Mouse (Mus musculus) cerebellum, adult 9-10 months (tissue): ENCODE data around the gene Ndufv2.

Experiments used
- DNase-seq: peaks from one replicate; pipeline ENCODE4 v3.0.0; 2022

Gene Ndufv2

DNA sequence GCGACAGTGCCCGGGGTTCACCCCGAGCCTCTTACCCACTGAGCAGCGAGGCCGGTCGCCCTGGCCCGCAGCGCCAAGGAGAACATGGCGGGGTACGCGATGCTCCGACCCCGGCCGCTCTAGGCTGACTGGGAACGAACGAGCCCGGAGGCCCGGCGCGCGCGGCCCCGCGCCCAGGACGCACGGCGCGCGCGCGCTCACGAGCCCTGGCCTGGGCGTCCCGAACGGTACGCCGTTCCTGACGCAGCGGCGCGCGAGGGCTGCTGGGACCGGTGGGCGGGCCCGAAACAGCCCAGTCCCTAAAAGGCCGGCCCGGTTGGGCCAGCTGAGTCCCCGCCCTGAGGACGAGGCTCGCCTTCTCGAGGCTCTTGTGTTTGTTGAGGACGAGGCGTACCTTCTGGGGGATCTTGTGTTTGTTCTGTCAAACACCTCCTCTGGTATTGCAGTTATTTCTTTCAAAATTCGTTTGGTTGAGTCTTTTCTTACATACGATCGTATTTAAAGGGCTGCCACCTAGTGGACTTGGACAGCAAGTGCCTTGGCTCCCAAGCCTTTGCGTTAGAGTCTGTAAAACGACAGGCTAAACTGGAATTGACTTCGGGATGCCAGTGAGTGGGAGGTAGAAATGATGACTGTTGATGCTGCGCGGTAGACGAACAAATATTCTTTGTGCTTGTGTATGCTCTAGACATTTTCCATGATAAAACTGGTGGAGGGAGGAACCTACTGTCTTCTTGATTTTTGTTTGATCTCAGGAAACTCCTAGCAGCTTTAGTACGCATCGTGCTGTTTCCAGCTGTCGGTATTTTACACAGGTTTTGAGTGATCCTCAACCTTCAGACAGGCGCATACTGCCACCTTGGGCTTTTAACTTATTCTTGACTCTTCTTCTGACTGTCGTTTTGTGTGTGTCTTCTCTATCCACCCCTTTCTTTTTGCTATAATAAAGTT, at the start of gene Ndufv2:
Gene Ndufv2, minus strand, starts transcription at position 180 of the 951 bp plus-strand sequence.
- DNase-seq, result peak; percentile 91

DNA sequence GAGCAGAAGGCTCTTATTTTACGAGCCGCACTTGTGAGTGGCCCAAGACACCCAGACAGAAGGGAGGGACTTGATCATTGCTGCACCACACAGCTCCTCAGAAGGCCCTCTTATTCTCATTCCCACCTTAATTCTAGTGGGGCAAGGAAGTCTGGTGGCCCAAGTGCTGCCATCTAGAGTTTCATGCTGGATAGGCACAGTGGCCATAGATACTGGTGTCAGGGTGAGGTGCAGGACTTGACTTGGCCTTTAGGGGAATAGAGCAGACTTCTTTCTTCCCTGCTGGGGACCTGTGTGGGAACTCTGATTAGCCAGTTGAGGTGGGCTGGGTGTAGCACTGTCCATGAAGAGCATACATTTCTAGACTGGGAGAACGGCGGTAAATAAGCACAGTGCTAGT, 29.9 kb upstream of the Ndufv2 start:
- DNase-seq, result no peak

GRCm38 (mm10) chr17:66130371-66130770, 29.0 kb upstream of the Ndufv2 start:
- no peak for DNase-seq

- DNase-seq, result no peak
These were observed 23.9 kb upstream of the Ndufv2 start for GRCm38 (mm10) chr17:66125211-66125610.

- DNase-seq, result peak; percentile 15
These were observed 22.7 kb upstream of the Ndufv2 start for GRCm38 (mm10) chr17:66123816-66124610.

DNA sequence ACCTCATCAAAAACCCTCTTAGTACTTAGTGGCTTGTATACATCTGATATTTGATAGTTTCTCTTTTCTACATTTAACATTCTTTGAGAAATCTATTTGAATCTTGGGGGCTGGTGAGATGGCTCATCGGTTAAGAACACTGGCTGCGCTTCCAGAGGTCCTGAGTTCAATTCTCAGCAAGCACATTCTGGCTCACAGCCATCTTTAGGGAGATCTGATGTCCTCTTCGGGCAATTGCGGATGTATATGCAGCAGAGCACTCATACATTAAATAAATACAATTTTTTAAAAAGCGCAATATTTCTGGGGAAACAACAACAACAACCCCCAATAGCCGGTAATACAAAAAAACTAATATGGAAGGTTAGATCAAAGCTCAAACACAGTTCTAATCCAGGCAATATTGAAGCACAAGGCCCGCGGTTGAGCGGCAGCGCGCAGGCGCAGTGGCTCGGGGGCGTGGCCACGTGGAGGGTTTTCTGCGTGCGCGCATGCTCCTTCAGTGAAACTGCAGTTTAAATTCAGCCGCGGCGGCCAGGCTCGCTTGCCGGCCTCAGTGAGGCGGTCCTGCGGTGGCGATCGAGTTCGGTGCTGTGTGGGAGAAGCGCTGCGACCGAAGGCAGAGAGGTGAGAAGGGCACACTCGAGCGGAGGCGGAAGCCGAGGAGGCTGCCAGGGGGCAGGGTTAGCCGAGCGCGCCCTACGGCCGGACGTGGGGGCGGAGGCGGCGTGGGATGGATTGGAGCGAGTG, 21.9 kb upstream of the Ndufv2 start, which contains the start of gene Ddx11:
Gene Ddx11, plus strand, starts transcription at position 455 of the 750 bp plus-strand sequence.
- DNase-seq, result peak; percentile 92

DNA sequence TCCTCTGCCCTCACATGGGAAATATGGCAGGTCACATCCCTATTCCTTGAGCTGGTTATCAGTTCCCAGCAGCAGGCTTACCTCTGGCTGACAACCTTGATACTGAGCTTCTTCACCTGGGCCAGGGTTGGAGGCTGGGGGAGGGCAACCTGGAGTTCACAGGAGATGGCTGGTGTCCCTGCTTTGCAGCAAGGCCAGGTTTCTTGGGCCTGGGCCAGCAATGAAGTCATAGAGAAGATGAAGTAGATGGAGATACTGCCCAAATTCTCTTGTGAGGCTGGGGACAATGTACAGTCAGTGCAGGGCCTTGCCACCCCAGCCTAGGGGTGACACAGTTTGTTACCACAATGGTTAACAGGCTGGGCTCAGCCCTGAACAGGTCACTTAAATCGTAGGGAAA, 19.3 kb upstream of the Ndufv2 start:
- no peak for DNase-seq

- DNase-seq, result no peak
These were observed 17.6 kb upstream of the Ndufv2 start for GRCm38 (mm10) chr17:66118991-66119390.

GRCm38 (mm10) chr17:66112166-66112565, 10.8 kb upstream of the Ndufv2 start:
- DNase-seq, result no peak

DNA sequence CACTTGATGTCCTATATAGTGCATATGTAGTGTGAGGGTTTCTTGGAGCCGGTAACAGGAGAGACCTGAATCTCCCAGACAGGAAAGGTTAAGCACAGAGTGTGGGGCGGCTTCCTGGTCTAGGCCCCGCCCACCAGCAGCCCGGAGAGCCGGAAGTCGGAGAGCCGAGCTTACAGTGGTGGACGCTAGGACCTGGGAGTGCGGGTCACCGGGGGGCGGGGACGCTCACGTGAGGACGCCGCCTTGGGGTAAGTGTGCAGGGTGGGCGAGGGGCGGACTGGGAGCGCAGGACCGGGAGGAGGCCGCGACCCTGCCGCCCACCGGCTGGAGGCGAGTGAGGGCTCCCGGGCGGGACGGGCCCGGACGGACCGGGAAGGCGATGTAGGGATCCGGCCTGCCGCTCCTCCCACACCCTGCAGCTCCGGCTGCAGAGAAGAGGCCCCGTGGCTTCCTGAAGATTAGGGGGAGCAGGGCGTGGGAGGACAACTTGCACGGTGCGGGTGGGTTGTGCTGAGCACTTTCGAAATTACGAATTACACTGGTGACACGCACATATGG, 10.1 kb upstream of the Ndufv2 start, which contains the start of gene Washc1:
Gene Washc1, plus strand, starts transcription at position 144 of the 558 bp plus-strand sequence.
- DNase-seq, result peak; percentile 83

DNA sequence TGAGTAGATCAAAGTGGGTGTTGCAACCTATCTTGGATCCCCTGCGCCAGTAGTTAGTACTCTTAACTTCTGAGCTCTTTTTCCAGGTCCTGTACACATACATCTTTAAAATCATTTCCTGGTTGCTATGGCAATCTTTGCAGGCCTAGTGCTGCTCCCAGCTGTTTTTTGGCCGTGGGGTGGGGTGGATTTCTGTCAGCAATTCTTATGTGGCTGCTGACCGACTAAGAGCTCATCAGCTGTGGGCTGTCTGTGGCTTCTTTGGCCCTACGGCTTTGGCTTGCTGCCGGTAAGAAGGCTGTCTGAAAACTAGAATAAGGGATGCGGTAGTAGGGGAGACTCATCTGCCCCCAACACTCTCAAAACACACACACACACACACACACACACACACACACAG, 9.4 kb upstream of the Ndufv2 start:
- no peak for DNase-seq

GRCm38 (mm10) chr17:66108198-66108597, 6.8 kb upstream of the Ndufv2 start:
- DNase-seq, result no peak

- DNase-seq, result no peak
These were observed 6.1 kb upstream of the Ndufv2 start for GRCm38 (mm10) chr17:66107466-66107865.

DNA sequence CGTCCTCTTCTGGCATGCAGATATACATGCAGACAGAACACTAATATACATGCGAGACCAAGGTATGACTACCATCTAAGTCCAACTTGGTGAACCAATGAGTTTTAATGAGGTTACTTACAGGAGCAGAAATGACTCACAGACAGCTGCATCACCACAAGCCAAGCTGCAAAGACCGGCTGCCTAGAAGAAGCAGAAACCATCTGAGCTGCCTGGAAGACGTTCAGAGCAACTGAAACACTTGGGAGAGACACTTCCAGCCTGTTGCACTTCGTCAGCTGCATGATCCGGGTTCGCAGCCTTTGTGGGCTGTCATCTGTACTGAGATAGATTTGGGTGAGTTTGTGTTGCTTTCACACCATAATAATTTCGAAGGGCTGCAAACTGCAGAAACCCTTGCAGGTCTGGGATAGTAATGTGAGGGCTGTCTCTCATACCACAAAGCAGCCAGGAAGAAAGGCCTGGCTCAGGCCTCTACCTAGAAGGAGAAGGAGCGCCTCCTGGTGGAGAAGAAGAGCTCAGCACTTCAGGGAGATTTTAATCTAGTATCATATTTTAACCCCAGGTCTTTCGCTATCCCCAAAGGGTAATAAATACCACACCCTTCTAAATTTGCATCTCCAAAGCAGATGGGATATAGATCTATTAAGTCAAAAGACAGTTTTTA, 5.4 kb upstream of the Ndufv2 start:
- peak; percentile 75 for DNase-seq

DNA sequence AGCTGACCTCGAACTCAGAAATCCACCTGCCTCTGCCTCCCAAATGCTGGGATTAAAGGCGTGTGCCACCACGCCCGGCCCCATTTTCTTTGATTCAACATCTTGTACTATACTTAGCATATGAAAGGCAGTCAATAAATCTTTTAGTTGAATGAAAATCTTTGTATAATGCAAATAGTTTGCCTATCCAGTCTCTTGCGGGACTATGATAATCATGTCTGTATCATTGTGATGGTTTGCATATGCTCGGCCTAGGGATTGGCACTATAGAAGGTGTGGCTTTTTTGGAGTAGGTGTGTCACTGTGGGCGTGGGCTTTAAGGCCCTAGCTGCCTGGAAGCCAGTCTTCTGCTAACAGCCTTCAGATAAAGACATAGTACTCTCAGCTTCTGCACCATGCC, 2.7 kb upstream of the Ndufv2 start:
- no peak for DNase-seq

- peak; percentile 58 for DNase-seq
These were observed 586 bp downstream of the Ndufv2 start for GRCm38 (mm10) chr17:66100566-66101379.

DNA sequence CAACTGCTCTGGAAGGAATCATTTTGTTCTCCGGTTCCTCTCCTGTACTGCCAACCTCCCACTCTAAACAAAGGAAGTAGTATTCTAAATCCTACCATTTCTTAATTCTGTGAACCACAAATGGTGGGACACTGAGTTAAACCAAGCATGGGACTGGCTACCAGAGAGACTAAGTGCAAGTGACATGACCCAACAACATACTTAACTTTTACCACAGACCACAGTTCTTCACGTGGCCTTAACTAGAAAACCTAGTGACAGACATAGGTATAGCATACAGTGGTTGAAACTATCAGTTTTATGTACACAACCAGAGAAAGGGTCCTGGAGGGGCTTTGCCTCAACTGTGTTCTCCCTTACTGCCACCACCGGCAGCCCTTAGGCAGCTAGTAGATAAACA, 8.7 kb downstream of the Ndufv2 start:
- no peak for DNase-seq

DNA sequence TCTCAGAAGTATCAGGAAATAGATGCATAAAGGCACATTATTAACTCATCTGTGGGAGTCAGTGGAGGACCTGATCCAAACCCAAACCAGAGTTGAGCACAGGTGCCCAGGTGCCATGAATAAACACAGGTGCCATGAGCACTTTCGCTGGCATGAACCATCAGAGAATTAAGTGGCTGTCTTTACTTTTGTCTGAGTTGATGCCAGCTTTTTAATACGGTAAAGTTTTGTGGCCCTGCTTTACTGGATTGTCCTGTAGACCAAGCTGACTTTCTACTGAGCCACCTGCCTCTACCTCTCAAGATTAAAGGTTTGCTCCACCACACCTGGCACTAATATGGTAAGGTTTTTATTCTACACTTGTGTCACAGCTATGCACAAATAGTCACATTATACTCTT, 9.3 kb downstream of the Ndufv2 start:
- DNase-seq, result no peak

- no peak for DNase-seq
These were observed 10.0 kb downstream of the Ndufv2 start for GRCm38 (mm10) chr17:66091392-66091791.

DNA sequence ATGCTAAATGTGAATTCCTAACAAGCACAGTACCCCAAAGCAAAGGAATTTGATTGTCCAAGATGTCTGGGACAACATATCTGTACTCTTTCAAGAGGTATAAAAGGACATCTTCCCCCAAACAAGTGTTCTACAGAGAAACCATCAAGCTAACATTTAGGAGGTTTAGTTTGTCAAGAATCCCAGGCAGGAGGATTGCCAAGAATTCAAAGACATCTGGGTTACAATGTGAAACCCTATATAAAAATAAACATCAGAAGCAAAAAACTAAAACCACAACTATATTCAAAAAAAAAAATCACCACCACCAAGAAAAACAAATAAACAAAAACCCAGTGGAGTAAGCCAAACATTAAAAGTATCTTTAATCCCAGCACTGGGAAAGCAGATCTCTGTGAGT, 11.1 kb downstream of the Ndufv2 start:
- DNase-seq, result no peak

DNA sequence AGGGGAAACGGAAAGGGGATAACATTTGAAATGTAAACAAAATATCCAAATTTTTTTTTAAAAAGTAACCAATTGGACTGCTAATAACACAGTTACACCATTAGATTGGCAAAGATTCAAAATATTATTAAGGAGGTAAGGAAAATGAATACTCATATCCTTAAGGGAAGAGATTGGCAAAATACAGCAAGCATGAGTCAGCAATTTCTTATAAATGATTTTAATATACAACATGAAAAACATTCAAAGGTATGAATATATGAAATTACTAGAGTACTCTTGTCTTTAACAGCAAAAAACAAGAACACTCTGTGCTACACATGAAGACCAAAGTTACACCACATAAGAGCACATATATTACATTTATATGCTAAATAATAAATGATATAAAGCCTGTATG, 16.3 kb downstream of the Ndufv2 start:
- DNase-seq, result no peak
